Mouse (Mus musculus) urinary bladder, postnatal 10 days (tissue): ENCODE measurements around the gene Gm5152.
"Not testable (repeated sequence)": the region's sequence is repeated elsewhere in the genome, so short reads cannot be mapped to it uniquely, and the experiment has no call there.

Source experiments
- DNase-seq: peaks from one replicate; pipeline ENCODE4 v3.0.0; 2022; ENCODE audit warnings: low spot score

Gene Gm5152

DNA sequence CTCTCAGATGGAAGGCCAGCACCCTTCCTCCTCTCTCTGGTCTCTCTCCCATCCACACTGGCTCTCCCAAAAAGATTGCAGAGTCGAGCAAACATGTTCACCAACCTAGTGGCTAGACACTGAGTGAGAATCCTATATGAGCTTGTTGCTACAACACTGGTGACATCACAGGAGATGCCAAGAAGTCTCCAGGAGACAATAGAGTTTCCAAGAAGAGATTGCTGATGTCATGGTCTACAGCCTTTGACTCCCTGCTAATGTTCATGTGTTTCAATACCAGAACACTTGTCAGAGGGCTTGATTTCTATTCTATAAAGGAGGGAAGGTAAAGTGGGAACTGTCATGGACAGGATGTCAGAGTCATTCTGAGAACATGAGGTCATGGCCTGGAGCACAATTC is at the start of gene Gm5152:
Gene Gm5152, minus strand, starts transcription at position 101 of the 400 bp plus-strand sequence.
- not testable (repeated sequence) for DNase-seq

DNA sequence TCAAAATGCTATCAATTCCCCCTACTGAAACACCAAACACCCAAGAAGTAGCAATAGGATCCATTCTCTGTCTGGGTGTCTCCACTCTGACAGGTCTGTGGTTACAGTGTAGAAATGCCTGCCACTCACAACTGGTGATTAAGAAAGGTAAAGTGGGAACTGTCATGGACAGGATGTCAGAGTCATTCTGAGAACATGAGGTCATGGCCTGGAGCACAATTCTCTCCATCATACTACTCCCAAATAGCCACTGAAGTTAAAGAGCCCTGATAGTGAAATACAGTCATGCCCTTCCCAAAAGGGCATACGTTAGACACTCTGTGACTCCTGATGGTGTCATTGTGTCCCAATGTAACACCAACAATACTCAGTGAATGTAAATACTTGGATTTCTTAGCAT is 8.4 kb upstream of the Gm5152 start:
- DNase-seq, result not testable (repeated sequence)

DNA sequence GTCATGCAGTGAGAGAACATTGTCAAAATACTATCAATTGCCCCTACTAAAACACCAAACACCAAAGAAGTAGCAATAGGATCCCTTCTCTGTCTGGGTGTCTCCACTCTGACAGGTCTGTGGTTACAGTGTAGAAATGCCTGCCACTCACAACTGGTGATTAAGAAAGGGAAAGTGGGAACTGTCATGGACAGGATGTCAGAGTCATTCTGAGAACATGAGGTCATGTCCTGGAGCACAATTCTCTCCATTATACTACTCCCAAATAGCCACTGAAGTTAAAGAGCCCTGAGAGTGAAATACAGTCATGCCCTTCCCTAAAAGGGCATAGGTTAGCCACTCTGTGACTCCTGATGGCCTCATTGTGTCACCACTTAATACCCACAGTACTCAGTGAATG is 556 bp downstream of the Gm5152 start:
- not testable (repeated sequence) for DNase-seq

DNA sequence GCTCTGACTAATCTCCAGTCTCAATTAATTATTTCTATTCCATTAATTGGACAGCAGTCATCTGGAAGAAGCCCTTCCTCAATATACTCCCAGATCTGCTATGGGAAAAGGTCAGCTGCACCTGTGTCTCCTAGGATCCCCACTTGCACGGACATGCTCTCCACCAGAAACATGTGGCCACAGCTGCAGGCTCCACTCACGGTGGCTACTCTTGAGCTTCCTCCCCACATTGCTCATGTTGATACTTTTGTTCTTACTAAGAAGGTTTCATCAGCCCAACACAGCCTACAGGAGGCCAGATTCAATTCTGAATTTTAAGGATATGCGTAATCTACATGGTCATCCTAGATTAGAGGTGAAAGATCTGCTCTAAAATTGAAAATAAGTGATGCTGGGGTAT is 5.9 kb downstream of the Gm5152 start:
- not testable (repeated sequence) for DNase-seq

DNA sequence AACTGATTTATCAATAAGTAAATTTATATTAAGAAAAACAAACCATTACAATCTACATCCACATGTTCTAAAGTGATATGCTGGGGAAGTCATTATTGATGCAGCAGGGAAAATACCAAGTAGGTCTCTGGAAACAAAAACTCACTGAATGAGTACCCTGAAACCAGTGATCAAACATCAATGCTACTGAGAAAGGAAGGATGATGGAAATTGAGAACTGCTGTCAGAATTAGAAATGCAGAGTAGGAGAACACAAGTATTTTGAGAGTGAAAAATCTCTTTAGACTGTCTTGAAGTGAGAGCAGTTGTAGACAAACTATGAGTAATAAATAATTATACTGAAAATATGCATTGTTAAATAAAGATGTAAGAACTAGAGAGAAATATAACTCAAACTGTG is 26.0 kb downstream of the Gm5152 start:
- no peak for DNase-seq

DNA sequence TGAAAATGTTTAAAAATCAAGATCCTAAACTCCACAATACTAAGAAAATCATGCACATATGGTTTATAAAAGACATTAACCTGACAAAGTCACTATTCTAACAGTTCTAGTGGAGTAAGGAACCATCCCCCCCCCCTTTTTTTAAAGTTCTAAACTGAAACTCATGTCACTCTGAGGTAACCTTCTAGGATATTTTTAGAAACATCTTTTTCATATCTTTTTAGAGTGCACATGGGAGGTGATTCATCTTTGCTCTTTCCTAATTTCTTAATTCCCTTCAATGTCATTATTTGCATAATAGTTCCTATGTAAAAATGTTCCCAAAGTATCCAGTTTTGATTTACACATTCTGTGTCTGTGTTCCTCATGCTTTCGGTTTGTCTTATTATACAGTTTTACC is 43.3 kb downstream of the Gm5152 start:
- no peak for DNase-seq

DNA sequence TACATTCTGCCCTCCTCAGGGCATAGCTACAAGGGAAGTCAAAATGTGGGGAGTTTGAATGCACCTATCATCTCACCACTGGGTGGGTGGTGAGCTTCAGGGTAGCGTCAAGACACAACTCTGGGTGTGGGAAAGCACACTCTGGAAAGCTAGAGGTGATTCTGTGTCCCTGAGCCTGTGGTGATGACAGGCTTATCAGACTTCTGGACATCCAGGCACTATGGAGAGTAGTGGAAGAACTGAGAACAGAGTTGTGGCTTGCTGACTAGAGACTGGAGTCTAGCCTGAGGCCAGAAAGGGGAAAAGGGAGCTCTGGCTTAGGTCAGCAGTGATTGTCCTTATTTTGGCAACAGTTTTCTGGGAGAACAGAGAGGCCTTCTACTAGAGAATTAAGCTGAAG is 49.4 kb downstream of the Gm5152 start:
- no peak for DNase-seq
